8 mouse cellular contexts compared by ENCODE assay signal in genomic region chr8:78820673-78821310, GRCm38 (mm10). TPM values are rescaled to one million over a fixed set of nuclear protein-coding genes. Genes with fewer than 3 reads are reported as not detected.
A peak's percentile ranks its signal among the peaks of the same experiment; 100 is the strongest.
DNase-seq lines count a peak whose midpoint lies in the region; ATAC-seq and TF ChIP-seq lines count a peak whose summit lies in the region.

Gene Lsm6, minus strand, starts transcription at chr8:78821140.

- H3K36me3 ChIP-seq in C2C12 (ENCODE audit: control insufficient read depth, insufficient read depth) (peaks cover 28% of the 10 kb centered on the region), myocyte (ENCODE audit: control insufficient read depth, insufficient read depth) (no peaks in the 10 kb centered on the region)
- H3K36me3 ChIP-seq in erythroblast, embryonic 14.5 days (ENCODE audit: control insufficient read depth): peaks cover 36% of the 10 kb centered on the region
- H3K36me3 ChIP-seq in heart, embryonic 11.5 days (ENCODE audit: control insufficient read depth, insufficient read depth, low read length): peaks cover 3% of the 10 kb centered on the region; the same call in 1 of the 2 replicates
- H3K36me3 ChIP-seq in kidney, embryonic 16.5 days (ENCODE audit: insufficient read depth, low read length): 0 out of 2 replicates have a peak, but pooled peaks cover 5% of the 10 kb centered on the region
- no peaks in the 10 kb centered on the region for H3K36me3 ChIP-seq in liver, adult 2 months (ENCODE audit: control insufficient read depth, insufficient read depth, low read length)
- peaks cover 2% of the 10 kb centered on the region; the same call in 1 of the 2 replicates for H3K36me3 ChIP-seq in splenic B cell, adult 2 months (ENCODE audit: control insufficient read depth, insufficient read depth, low read length, poor library complexity, severe bottlenecking)

- TF ChIP-seq CTCF in C2C12 (IDR thresholded peaks at IDR 0.05; ENCODE audit: control insufficient read depth, insufficient read depth, insufficient read length): no peak
- no peak for TF ChIP-seq CTCF in brain, embryonic 14.5 days (IDR thresholded peaks at IDR 0.05; ENCODE audit: borderline replicate concordance, extremely low read depth, insufficient read depth, insufficient read length)
- no peak for TF ChIP-seq CTCF in liver, adult 2 months (IDR thresholded peaks at IDR 0.05; ENCODE audit: low read depth, low read length)

- ATAC-seq in heart, embryonic 11.5 days (replicated peaks; ENCODE audit: insufficient number of reproducible peaks, low FRiP score, low TSS enrichment): peak; percentile 88
- ATAC-seq in kidney, embryonic 16.5 days (ENCODE audit: low FRiP score, low TSS enrichment): peak; percentile 94

- peaks cover 42% of the 10 kb centered on the region for H3K79me3 ChIP-seq in C2C12 (ENCODE audit: low read depth)

- H3K4me2 ChIP-seq in heart, embryonic 11.5 days: peak within 1 kb of the TSS; percentile 74
- H3K4me2 ChIP-seq in kidney, embryonic 16.5 days (replicated peaks; ENCODE audit: low read depth, low read length): peak within 1 kb of the TSS; percentile 61
- H3K4me2 ChIP-seq in myocyte (ENCODE audit: low read depth): peak within 1 kb of the TSS; percentile 82

- H3K4me3 ChIP-seq in C2C12 (ENCODE audit: insufficient read depth, poor library complexity, severe bottlenecking): peak within 1 kb of the TSS; percentile 64
- H3K4me3 ChIP-seq in erythroblast, embryonic 14.5 days (replicated peaks): peak within 1 kb of the TSS; percentile 88
- peak within 1 kb of the TSS; percentile 60 for H3K4me3 ChIP-seq in heart, embryonic 11.5 days (ENCODE audit: low read depth, low read length)
- H3K4me3 ChIP-seq in kidney, embryonic 16.5 days (ENCODE audit: low read length): peak within 1 kb of the TSS; percentile 82
- H3K4me3 ChIP-seq in liver, adult 2 months (ENCODE audit: insufficient read depth, low read depth, low read length): peak within 1 kb of the TSS; percentile 97
- H3K4me3 ChIP-seq in myocyte: peak within 1 kb of the TSS; percentile 36

- H3K27me3 ChIP-seq in C2C12 (ENCODE audit: control insufficient read depth, insufficient read depth, insufficient read length) (no peaks in the 10 kb centered on the region), myocyte (ENCODE audit: control insufficient read depth, insufficient read depth, insufficient read length) (no peaks in the 10 kb centered on the region)
- H3K27me3 ChIP-seq in erythroblast, embryonic 14.5 days (ENCODE audit: control insufficient read depth): no peaks in the 10 kb centered on the region
- H3K27me3 ChIP-seq in heart, embryonic 11.5 days (ENCODE audit: control insufficient read depth, insufficient read depth, low read length): no peaks in the 10 kb centered on the region
- no peaks in the 10 kb centered on the region for H3K27me3 ChIP-seq in kidney, embryonic 16.5 days (ENCODE audit: insufficient read depth, low read length)
- no peaks in the 10 kb centered on the region for H3K27me3 ChIP-seq in liver, adult 2 months (ENCODE audit: control insufficient read depth, insufficient read depth, low read length)
- no peaks in the 10 kb centered on the region for H3K27me3 ChIP-seq in splenic B cell, adult 2 months (ENCODE audit: control insufficient read depth, insufficient read depth, low read length, poor library complexity, severe bottlenecking)

- DNase-seq in brain, embryonic 14.5 days (ENCODE audit: low read depth): peak; percentile 99
- DNase-seq in liver, adult 2 months (ENCODE audit: extremely low read depth, low read depth, low spot score): peak; percentile 87
- DNase-seq in splenic B cell, adult 2 months (ENCODE audit: low read depth, low spot score): peak; percentile 98

- no peaks in the 10 kb centered on the region for H3K9me3 ChIP-seq in erythroblast, embryonic 14.5 days (ENCODE audit: control insufficient read depth, low read length)
- H3K9me3 ChIP-seq in heart, embryonic 11.5 days (replicated peaks; ENCODE audit: control insufficient read depth, low read length): no peaks in the 10 kb centered on the region
- no peaks in the 10 kb centered on the region for H3K9me3 ChIP-seq in kidney, embryonic 16.5 days (ENCODE audit: low read length)

- H3K4me1 ChIP-seq in erythroblast, embryonic 14.5 days (ENCODE audit: control insufficient read depth): peaks cover 19% of the 10 kb centered on the region
- H3K4me1 ChIP-seq in heart, embryonic 11.5 days (ENCODE audit: control insufficient read depth, insufficient read depth, low read length): peaks cover 8% of the 10 kb centered on the region
- H3K4me1 ChIP-seq in kidney, embryonic 16.5 days (ENCODE audit: insufficient read depth, low read length): peaks cover 9% of the 10 kb centered on the region
- no peaks in the 10 kb centered on the region for H3K4me1 ChIP-seq in liver, adult 2 months (ENCODE audit: control insufficient read depth, insufficient read depth, low read length)

- WGBS in heart, embryonic 11.5 days (ENCODE audit: insufficient replicate concordance): under 1% methylated on average over 59 of the region's 70 CpGs
- WGBS in kidney, embryonic 16.5 days: under 1% methylated on average over 65 of the region's 70 CpGs
- under 1% methylated on average over 70 of the region's 70 CpGs for WGBS in liver, adult 2 months

- H3ac ChIP-seq in C2C12 (ENCODE audit: control insufficient read depth, insufficient read length, low read depth): peak within 1 kb of the TSS; percentile 89
- peak within 1 kb of the TSS; percentile 52 for H3ac ChIP-seq in myocyte (ENCODE audit: control insufficient read depth, insufficient read length)

- peak within 1 kb of the TSS; percentile 80 for H3K9ac ChIP-seq in heart, embryonic 11.5 days (ENCODE audit: low read depth, low read length)
- H3K9ac ChIP-seq in kidney, embryonic 16.5 days (replicated peaks; ENCODE audit: low read length): peak within 1 kb of the TSS; percentile 91
- peak within 1 kb of the TSS; percentile 96 for H3K9ac ChIP-seq in liver, adult 2 months (ENCODE audit: low read depth, low read length)

- peak; percentile 52; the same call in 1 of the 2 replicates for TF ChIP-seq POLR2A in brain, embryonic 14.5 days (IDR thresholded peaks at IDR 0.05; ENCODE audit: borderline replicate concordance, extremely low read depth, insufficient read depth, insufficient read length, poor library complexity, severe bottlenecking)
- no peak for TF ChIP-seq POLR2A in liver, adult 2 months (IDR thresholded peaks at IDR 0.05; ENCODE audit: extremely low read depth, insufficient read depth, low read length)
- TF ChIP-seq POLR2A in myocyte (IDR thresholded peaks at IDR 0.05; ENCODE audit: insufficient read length, low read depth): peak; percentile 54

- peaks cover 49% of the 10 kb centered on the region for H3K79me2 ChIP-seq in C2C12 (ENCODE audit: control insufficient read depth, insufficient read depth)
- H3K79me2 ChIP-seq in liver, adult 2 months (ENCODE audit: control insufficient read depth, insufficient read depth, low read length): no peaks in the 10 kb centered on the region
- peaks cover 23% of the 10 kb centered on the region for H3K79me2 ChIP-seq in myocyte (ENCODE audit: control insufficient read depth, insufficient read depth)

- peak within 1 kb of the TSS; percentile 95 for H3K27ac ChIP-seq in heart, embryonic 11.5 days (ENCODE audit: low read depth, low read length)
- H3K27ac ChIP-seq in kidney, embryonic 16.5 days (ENCODE audit: low read length): peak within 1 kb of the TSS; percentile 98
- peak within 1 kb of the TSS; percentile 86 for H3K27ac ChIP-seq in liver, adult 2 months (replicated peaks; ENCODE audit: insufficient read depth, low read depth, low read length)

TF ChIP-seq in C2C12, 6 proteins besides CTCF, POLR2A, EP300 and RAD21:
- no peak for TF ChIP-seq MYOD1 (IDR thresholded peaks at IDR 0.05; ENCODE audit: control insufficient read depth, insufficient read length, low read depth)
- TF ChIP-seq CEBPB (IDR thresholded peaks at IDR 0.05; ENCODE audit: low read depth): no peak
- TF ChIP-seq MAX (IDR thresholded peaks at IDR 0.05): no peak
- no peak for TF ChIP-seq FOSL1 (IDR thresholded peaks at IDR 0.05; ENCODE audit: insufficient read depth, low read length, poor library complexity, severe bottlenecking)
- TF ChIP-seq USF1 (IDR thresholded peaks at IDR 0.05; ENCODE audit: low read depth): no peak

TF ChIP-seq in myocyte, 11 proteins besides CTCF, POLR2A, EP300 and RAD21:
- TF ChIP-seq E2F4 (IDR thresholded peaks at IDR 0.05; ENCODE audit: insufficient read depth): peak; percentile 82
- peak; percentile 22 for TF ChIP-seq POLR2AphosphoS2 (IDR thresholded peaks at IDR 0.05; ENCODE audit: insufficient read length, low read depth)
- no peak for TF ChIP-seq TCF12 (IDR thresholded peaks at IDR 0.05; ENCODE audit: insufficient read depth, poor library complexity, severe bottlenecking)
- peak in 1 of 3 experiments; percentile 24 for TF ChIP-seq MYOG (IDR thresholded peaks at IDR 0.05; ENCODE audit: control insufficient read depth in 1 of 3, insufficient read depth in 1 of 3, insufficient read length in 2 of 3, low read depth in 2 of 3)

RNA-seq across cellular contexts. Expression of gene Lsm6, which starts in this region (rescaled TPM):
- polyA plus RNA-seq in C2C12 (2012; fragmentation: generic; extraction: Trizol) (117 TPM), myocyte (2012; fragmentation: generic; extraction: Trizol) (60.2 TPM)
- polyA plus RNA-seq in brain, embryonic 14.5 days (2012; rRNA removed): 65.8 and 67.8 TPM in 2 replicates
- polyA plus RNA-seq in erythroblast, embryonic 14.5 days (2012): 0.54 and 0.67 TPM in 2 replicates
- polyA plus RNA-seq in heart, embryonic 11.5 days (2014; fragmentation: Nextera tagmentation; extraction: Ambion mirVana): 186 and 187 TPM in 2 replicates
- 182 and 200 TPM in 2 replicates for polyA plus RNA-seq in kidney, embryonic 16.5 days (2015; fragmentation: Nextera tagmentation; extraction: Ambion mirVana)
- total RNA-seq in liver, adult 2 months (2014; rRNA removed): 29.8 and 38.3 TPM in 2 replicates
- polyA plus RNA-seq in liver, adult 2 months (2012; rRNA removed): 10.6 and 10.9 TPM in 2 replicates

Comparison
In these comparisons a context has a peak if more than half of its experiments do, and no peak if none do; other contexts are left out.
1. Peak in every context shown above with its lines: DNase-seq, ATAC-seq, H3K4me3 ChIP-seq and H3K27ac ChIP-seq.
2. H3K4me3 ChIP-seq: peak in every context shown above with its lines; median percentile 97 in liver, adult 2 months; 88 in erythroblast, embryonic 14.5 days; 82 in kidney, embryonic 16.5 days; 64 in C2C12; 60 in heart, embryonic 11.5 days; 36 in myocyte.